Mouse (Mus musculus) C2C12 (cell line): Measurements from ENCODE around the gene Arhgef17.

Experiments used
- CTCF ChIP-seq: IDR thresholded peaks from one replicate; pipeline ENCODE4 v1.5.1; 2011; ENCODE audit not compliant: control insufficient read depth, insufficient read depth, insufficient read length
- MAX ChIP-seq: IDR thresholded peaks from one replicate; pipeline ENCODE4 v1.6.1; 2011; ENCODE audit warnings: mild to moderate bottlenecking, control low read depth
- MYOG ChIP-seq: IDR thresholded peaks from one replicate; pipeline ENCODE4 v1.6.1; 2011; ENCODE audit not compliant: control insufficient read depth, insufficient read length; ENCODE audit errors: extremely low read depth
- USF1 ChIP-seq: IDR thresholded peaks from one replicate; pipeline ENCODE4 v1.6.1; 2011; ENCODE audit warnings: low read depth, mild to moderate bottlenecking, control low read depth, moderate library complexity

DNA sequence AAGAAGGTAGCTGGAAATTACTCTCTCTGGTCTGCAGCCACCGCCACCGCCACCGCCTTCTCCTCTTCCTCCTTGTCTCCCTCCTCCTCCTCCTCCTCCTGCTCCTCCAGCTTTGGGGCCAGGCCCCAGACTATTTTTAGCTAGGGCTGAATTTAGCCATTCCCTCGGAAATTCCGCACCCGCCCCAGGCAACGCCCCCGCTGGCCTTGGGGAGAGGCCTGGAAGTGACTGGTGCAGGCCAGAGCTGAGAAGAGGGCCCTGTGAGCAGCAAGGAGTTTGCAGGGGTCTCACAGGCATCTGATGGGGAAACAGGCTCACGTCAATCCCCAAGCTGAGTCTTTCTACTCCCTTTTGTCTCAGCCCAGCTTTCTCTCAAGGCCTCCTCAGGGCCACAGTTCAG, 13.7 kb downstream of the Arhgef17 start:
- TF ChIP-seq CTCF (no peak), MAX (no peak), USF1 (no peak), MYOG (no peak)
